Mouse (Mus musculus) gastrocnemius, adult 18-20 months (tissue): ENCODE data around the gene Gsc. TPM values are rescaled to one million over a fixed set of nuclear protein-coding genes. Genes with fewer than 3 reads are reported as not detected.

Experiments
- DNase-seq: peaks from one replicate; pipeline ENCODE4 v3.0.0; 2021; ENCODE audit warnings: low spot score
- long read RNA-seq, 2 experiments: library from polyadenylated mRNA; stranded (forward); transcript quantifications; one replicate each; pipeline ENCODE4 v2.0.0; 2021
- total RNA-seq, 2 experiments: library from RNA; stranded (reverse); gene quantifications; 2 replicates each; pipeline ENCODE4 v1.2.3; 2021

The Gsc gene
- not detected for total RNA-seq
- long read RNA-seq, experiment 1 = 0 reads
- long read RNA-seq, experiment 2 = 0 reads

- peak; percentile 29 for DNase-seq
Measured at GRCm38 (mm10) chr12:104472601-104473424, at the start of gene Gsc. Gene Gsc (minus strand): TSS chr12:104473330.

GRCm38 (mm10) chr12:104519721-104520120 lies 46.6 kb upstream of the Gsc start:
- DNase-seq = no peak

GRCm38 (mm10) chr12:104507911-104508310 lies 34.8 kb upstream of the Gsc start:
- DNase-seq = no peak

GRCm38 (mm10) chr12:104492009-104492408 lies 18.9 kb upstream of the Gsc start:
- peak; percentile 80 for DNase-seq

GRCm38 (mm10) chr12:104486205-104486604 lies 13.1 kb upstream of the Gsc start:
- no peak for DNase-seq

GRCm38 (mm10) chr12:104485161-104485560 lies 12.0 kb upstream of the Gsc start:
- DNase-seq = no peak

GRCm38 (mm10) chr12:104481007-104481406 lies 7.9 kb upstream of the Gsc start:
- no peak for DNase-seq

GRCm38 (mm10) chr12:104478193-104478592 lies 5.1 kb upstream of the Gsc start:
- no peak for DNase-seq

- DNase-seq = no peak
Measured at GRCm38 (mm10) chr12:104477501-104477900, 4.4 kb upstream of the Gsc start.

- DNase-seq = no peak
Measured at GRCm38 (mm10) chr12:104477066-104477465, 3.9 kb upstream of the Gsc start.

- DNase-seq = no peak
Measured at GRCm38 (mm10) chr12:104475946-104476345, 2.8 kb upstream of the Gsc start.

GRCm38 (mm10) chr12:104474881-104475740 lies 2.0 kb upstream of the Gsc start:
- DNase-seq = no peak

- DNase-seq = no peak
Measured at GRCm38 (mm10) chr12:104474191-104474871, 1.2 kb upstream of the Gsc start.

- no peak for DNase-seq
Measured at GRCm38 (mm10) chr12:104473492-104473891, 362 bp upstream of the Gsc start.

- no peak for DNase-seq
Measured at GRCm38 (mm10) chr12:104472218-104472525, 958 bp downstream of the Gsc start.

- no peak for DNase-seq
Measured at GRCm38 (mm10) chr12:104471351-104472217, 1.5 kb downstream of the Gsc start.

- no peak for DNase-seq
Measured at GRCm38 (mm10) chr12:104470646-104471045, 2.5 kb downstream of the Gsc start.

- DNase-seq = no peak
Measured at GRCm38 (mm10) chr12:104468783-104469182, 4.3 kb downstream of the Gsc start.

GRCm38 (mm10) chr12:104467372-104467771 lies 5.8 kb downstream of the Gsc start:
- DNase-seq = no peak

- DNase-seq = no peak
Measured at GRCm38 (mm10) chr12:104466930-104467329, 6.2 kb downstream of the Gsc start.

GRCm38 (mm10) chr12:104461372-104461771 lies 11.8 kb downstream of the Gsc start:
- no peak for DNase-seq
